Mouse (Mus musculus) midbrain, embryonic 16.5 days (tissue): ENCODE results near the gene Lmnb2. TPM values are rescaled to one million over a fixed set of nuclear protein-coding genes. Genes with fewer than 3 reads are reported as not detected.

Experiments used
- ATAC-seq: fragments of 200-750 bp; cut with Nextera tagmentation; 2 replicates; pipeline ENCODE4 v1.8.0; 2017; ENCODE audit warnings: moderate TSS enrichment
- H3K27ac ChIP-seq: fragments of 300-500 bp; sonication (generic); 2 replicates; pipeline ENCODE4 v1.5.1; 2014; ENCODE audit warnings: mild to moderate bottlenecking, low read length, mixed read lengths
- H3K27me3 ChIP-seq: fragments of 300-500 bp; sonication (generic); 2 replicates; pipeline ENCODE4 v1.6.1; 2014; ENCODE audit warnings: low read depth, low read length, mixed read lengths; ENCODE audit not compliant: control insufficient read depth, insufficient read depth
- H3K36me3 ChIP-seq: fragments of 300-500 bp; sonication (generic); 2 replicates; pipeline ENCODE4 v1.6.1; 2014; ENCODE audit warnings: mild to moderate bottlenecking, low read length, moderate library complexity, mixed read lengths; ENCODE audit not compliant: control insufficient read depth, insufficient read depth
- H3K4me1 ChIP-seq: fragments of 300-500 bp; sonication (generic); 2 replicates; pipeline ENCODE4 v1.6.1; 2014; ENCODE audit warnings: mild to moderate bottlenecking, low read length, mixed read lengths; ENCODE audit not compliant: control insufficient read depth, insufficient read depth
- H3K4me2 ChIP-seq: fragments of 300-500 bp; sonication (generic); 2 replicates; pipeline ENCODE4 v1.6.1; 2014; ENCODE audit warnings: mild to moderate bottlenecking, low read length, mixed read lengths
- H3K4me3 ChIP-seq: fragments of 300-500 bp; sonication (generic); 2 replicates; pipeline ENCODE4 v1.5.1; 2014; ENCODE audit warnings: low read depth, mild to moderate bottlenecking, low read length, moderate library complexity, mixed read lengths
- H3K9ac ChIP-seq: fragments of 300-500 bp; sonication (generic); 2 replicates; pipeline ENCODE4 v1.6.1; 2014; ENCODE audit warnings: low read depth, low read length, mixed read lengths
- H3K9me3 ChIP-seq: fragments of 300-500 bp; sonication (generic); replicated peaks from 2 replicates; pipeline ENCODE4 v1.6.1; 2014; ENCODE audit warnings: mild to moderate bottlenecking, low read length, mixed read lengths; ENCODE audit not compliant: control insufficient read depth, poor library complexity, severe bottlenecking
- WGBS: fragments of 180-500 bp; shearing (Covaris S2); extraction: QIAGEN DNeasy Blood & Tissue Kit; methylation state at CpG from one replicate; pipeline ENCODE4 v1.1.7; 2014; 5-methylcytosine and 5-hydroxymethylcytosine counted together
- polyA plus RNA-seq: library from polyadenylated mRNA; unstranded; fragments of >200 nt; fragmentation: Nextera tagmentation; extraction: Ambion mirVana; gene quantifications from 2 replicates; pipeline ENCODE4 v1.2.1, GENCODE M21; 2015

The Lmnb2 gene
- polyA plus RNA-seq, 1 experiment from 2014 or later: 40.4 TPM

GRCm38 (mm10) chr10:80858350-80858935 lies 59.6 kb downstream of the Lmnb2 start:
- H3K4me1 ChIP-seq: peaks cover 31% of the 10 kb centered on the region
- H3K9ac ChIP-seq: no peak overlapping the region
- H3K27ac ChIP-seq: no peak overlapping the region
- no peaks in the 10 kb centered on the region for H3K9me3 ChIP-seq
- no peak overlapping the region for H3K4me3 ChIP-seq
- WGBS: 88% methylated on average over 7 of the region's 7 CpGs
- ATAC-seq: no peak
- peaks cover 14% of the 10 kb centered on the region; the same call in 1 of the 2 replicates for H3K36me3 ChIP-seq
- H3K4me2 ChIP-seq: no peak overlapping the region
- no peaks in the 10 kb centered on the region for H3K27me3 ChIP-seq

DNA sequence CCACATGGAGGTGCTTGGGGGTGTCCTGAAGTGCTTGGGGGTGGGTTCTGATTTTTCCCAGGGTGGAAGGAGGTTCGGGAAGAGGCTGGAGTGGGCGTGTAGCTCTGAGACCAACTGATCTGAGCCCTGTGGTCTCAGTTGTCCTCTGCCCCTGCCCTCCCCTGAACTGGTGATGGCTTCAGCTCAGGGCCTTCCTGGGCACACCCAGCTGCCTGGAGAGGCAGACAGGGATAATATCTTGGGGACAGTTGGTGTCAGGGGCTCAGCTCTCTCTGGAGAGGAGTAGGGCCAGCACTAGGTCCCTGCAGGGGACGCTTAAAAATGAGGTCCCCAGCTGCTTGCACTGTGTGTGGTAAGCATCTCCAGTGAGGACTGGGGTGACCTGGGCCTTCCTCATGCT lies 60.2 kb downstream of the Lmnb2 start:
- 59% methylated on average over 3 of the region's 3 CpGs for WGBS
- Histone ChIP-seq H3K4me2 (peak overlapping the region; percentile 9; the same call in 1 of the 2 replicates), H3K27me3 (no peaks in the 10 kb centered on the region), H3K4me3 (no peak overlapping the region), H3K9me3 (no peaks in the 10 kb centered on the region), H3K9ac (peak overlapping the region; percentile 50; the same call in 1 of the 2 replicates), H3K4me1 (peaks cover 32% of the 10 kb centered on the region), H3K27ac (no peak overlapping the region), H3K36me3 (peaks cover 9% of the 10 kb centered on the region; the same call in 1 of the 2 replicates)
- no peak for ATAC-seq

GRCm38 (mm10) chr10:80857386-80857785 lies 60.7 kb downstream of the Lmnb2 start:
- WGBS: 34% methylated on average over 8 of the region's 8 CpGs
- H3K9me3 ChIP-seq: no peaks in the 10 kb centered on the region
- H3K4me2 ChIP-seq: peak overlapping the region; percentile 9; the same call in 1 of the 2 replicates
- no peak overlapping the region for H3K27ac ChIP-seq
- peak overlapping the region; percentile 50; the same call in 1 of the 2 replicates for H3K9ac ChIP-seq
- H3K4me3 ChIP-seq: no peak overlapping the region
- no peak for ATAC-seq
- H3K36me3 ChIP-seq: peaks cover 4% of the 10 kb centered on the region; the same call in 1 of the 2 replicates
- no peaks in the 10 kb centered on the region for H3K27me3 ChIP-seq
- H3K4me1 ChIP-seq: peaks cover 32% of the 10 kb centered on the region

GRCm38 (mm10) chr10:80856908-80857307 lies 61.1 kb downstream of the Lmnb2 start:
- H3K4me2 ChIP-seq: peak overlapping the region; percentile 91; the same call in 1 of the 2 replicates

DNA sequence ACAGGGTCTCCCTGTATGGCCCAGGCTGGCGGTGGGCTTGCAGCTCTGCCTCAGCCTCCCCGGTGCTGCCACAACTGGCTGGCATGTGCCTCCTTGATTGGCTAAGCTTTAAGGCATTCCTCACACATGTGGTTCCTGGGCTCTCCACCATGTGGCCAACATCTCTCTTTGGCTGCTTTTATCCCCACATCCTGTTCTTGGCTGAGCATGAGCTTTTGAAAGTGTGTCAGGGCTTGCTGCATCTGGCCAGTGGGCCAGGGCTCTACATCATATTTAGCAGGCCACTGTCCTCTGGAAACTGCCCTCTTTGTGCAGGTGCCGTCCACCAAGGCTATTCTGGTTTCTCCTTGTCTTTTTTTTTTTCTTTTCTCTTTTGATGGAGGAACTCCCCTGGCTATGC lies 61.8 kb downstream of the Lmnb2 start:
- Histone ChIP-seq H3K9ac (peak overlapping the region; percentile 96), H3K27me3 (no peaks in the 10 kb centered on the region), H3K4me2 (peak overlapping the region; percentile 91), H3K36me3 (peaks cover 12% of the 10 kb centered on the region), H3K4me3 (peak overlapping the region; percentile 75; the same call in 1 of the 2 replicates), H3K27ac (no peak overlapping the region), H3K9me3 (no peaks in the 10 kb centered on the region), H3K4me1 (peaks cover 32% of the 10 kb centered on the region)
- 71% methylated on average over 3 of the region's 3 CpGs for WGBS
- no peak for ATAC-seq

More at GRCm38 (mm10) chr10:80856908-80857307, 61.1 kb downstream of the Lmnb2 start:
- no peak overlapping the region for H3K4me3 ChIP-seq
- 86% methylated on average over 5 of the region's 5 CpGs for WGBS
- peaks cover 5% of the 10 kb centered on the region for H3K36me3 ChIP-seq
- H3K9me3 ChIP-seq: no peaks in the 10 kb centered on the region
- no peak overlapping the region for H3K27ac ChIP-seq
- H3K9ac ChIP-seq: peak overlapping the region; percentile 35
- H3K27me3 ChIP-seq: no peaks in the 10 kb centered on the region
- ATAC-seq: no peak
- H3K4me1 ChIP-seq: peaks cover 32% of the 10 kb centered on the region

DNA sequence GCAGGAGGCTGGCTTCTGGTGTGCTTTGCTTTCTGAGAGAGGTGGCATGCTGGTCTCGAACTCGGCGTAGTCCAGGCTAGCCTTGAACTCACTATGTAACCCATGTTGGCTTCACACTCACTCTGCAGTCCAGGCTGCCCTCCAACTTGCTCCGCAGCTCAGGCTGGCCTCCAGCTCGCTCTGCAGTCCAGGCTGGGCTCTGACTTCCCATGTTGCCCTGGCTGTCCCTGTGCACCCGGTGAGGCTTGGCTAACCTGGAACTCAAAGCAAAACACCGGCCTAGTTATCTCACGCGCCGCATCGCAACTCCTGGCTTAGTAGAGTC lies 62.3 kb downstream of the Lmnb2 start:
- H3K27ac ChIP-seq: no peak overlapping the region
- peaks cover 32% of the 10 kb centered on the region for H3K4me1 ChIP-seq
- WGBS: 29% methylated on average over 11 of the region's 11 CpGs
- H3K27me3 ChIP-seq: no peaks in the 10 kb centered on the region
- H3K9me3 ChIP-seq: no peaks in the 10 kb centered on the region
- peak overlapping the region; percentile 75 for H3K4me3 ChIP-seq
- H3K36me3 ChIP-seq: peaks cover 12% of the 10 kb centered on the region
- peak overlapping the region; percentile 91 for H3K4me2 ChIP-seq
- ATAC-seq: 0 out of 2 replicates have a peak, but pooled peaks have one; percentile 15
- H3K9ac ChIP-seq: peak overlapping the region; percentile 96

- Histone ChIP-seq H3K9ac (peak within 1 kb of the TSS; percentile 96), H3K27me3 (no peaks in the 10 kb centered on the region), H3K36me3 (peaks cover 12% of the 10 kb centered on the region), H3K4me1 (peaks cover 32% of the 10 kb centered on the region), H3K9me3 (no peaks in the 10 kb centered on the region), H3K4me3 (peak within 1 kb of the TSS; percentile 75), H3K27ac (peak within 1 kb of the TSS; percentile 84), H3K4me2 (peak within 1 kb of the TSS; percentile 91)
- WGBS: under 1% methylated on average over 81 of the region's 81 CpGs
- peak; percentile 79 for ATAC-seq
Observed at GRCm38 (mm10) chr10:80854913-80855748, 62.9 kb downstream of the Lmnb2 start, which contains the start of the genes Lsm7 and Sppl2b. Gene Lsm7, minus strand, starts transcription at chr10:80855209. Gene Sppl2b, plus strand, starts transcription at chr10:80855275.
